Mouse (Mus musculus) brain, embryonic 14.5 days (tissue): Measurements from ENCODE around the gene Sox15.

Experiments used
- CTCF ChIP-seq: fragments of 200-500 bp; IDR thresholded peaks from 2 replicates; pipeline ENCODE4 v1.5.1; 2012; ENCODE audit warnings: inconsistent platforms, mild to moderate bottlenecking, moderate library complexity, borderline replicate concordance; ENCODE audit not compliant: insufficient read depth, insufficient read length; ENCODE audit errors: extremely low read depth
- POLR2A ChIP-seq: fragments of 200-500 bp; IDR thresholded peaks from 2 replicates; pipeline ENCODE4 v1.6.1; 2012; ENCODE audit warnings: mild to moderate bottlenecking, inconsistent platforms, borderline replicate concordance; ENCODE audit not compliant: poor library complexity, insufficient read depth, insufficient read length, severe bottlenecking; ENCODE audit errors: extremely low read depth

- TF ChIP-seq CTCF (no peak), POLR2A (no peak)
Observed at GRCm38 (mm10) chr11:69689891-69690290, 34.8 kb downstream of the Sox15 start.
